Mouse (Mus musculus): ENCODE results near the gene Lysmd1. TPM values are rescaled to one million over a fixed set of nuclear protein-coding genes. Genes with fewer than 3 reads are reported as not detected.

The Lysmd1 gene
- polyA plus RNA-seq, 1 experiment = 4.7 TPM

GRCm38 (mm10) chr3:95142617-95143011, 8.7 kb downstream of the Lysmd1 start:
- 7% methylated on average over 5 of the region's 5 CpGs for WGBS
- peak; percentile 96 for TF ChIP-seq CTCF (IDR thresholded peaks at IDR 0.05; ENCODE audit: extremely low read depth, insufficient read depth, insufficient read length, insufficient replicate concordance)
- TF ChIP-seq POLR2A (IDR thresholded peaks at IDR 0.05; ENCODE audit: low read depth, low read length) = no peak
- Histone ChIP-seq H3K4me3 (ENCODE audit: extremely low read depth, insufficient read depth, insufficient read length) (peak overlapping the region; percentile 82; the same call in 1 of the 2 replicates), H3K36me3 (ENCODE audit: control insufficient read depth, insufficient read depth, low read length) (peaks cover 12% of the 10 kb centered on the region), H3K27ac (ENCODE audit: insufficient read depth, low read length) (peak overlapping the region; percentile 94; the same call in 1 of the 2 replicates), H3K27me3 (ENCODE audit: control insufficient read depth, insufficient read depth, low read length) (no peaks in the 10 kb centered on the region), H3K4me1 (ENCODE audit: control insufficient read depth, insufficient read depth, insufficient read length) (peaks cover 17% of the 10 kb centered on the region; the same call in 1 of the 2 replicates)
- DNase-seq (ENCODE audit: low read depth in 1 of 2, low spot score in 2 of 2) = peak; percentile 75 to 88

GRCm38 (mm10) chr3:95147924-95148323, 14.0 kb downstream of the Lysmd1 start:
- no peak for DNase-seq (ENCODE audit: low read depth in 1 of 2, low spot score in 2 of 2)
- Histone ChIP-seq H3K27me3 (ENCODE audit: control insufficient read depth, insufficient read depth, low read length) (no peaks in the 10 kb centered on the region), H3K4me3 (ENCODE audit: extremely low read depth, insufficient read depth, insufficient read length) (no peak overlapping the region), H3K27ac (ENCODE audit: insufficient read depth, low read length) (no peak overlapping the region), H3K36me3 (ENCODE audit: control insufficient read depth, insufficient read depth, low read length) (no peaks in the 10 kb centered on the region), H3K4me1 (ENCODE audit: control insufficient read depth, insufficient read depth, insufficient read length) (no peaks in the 10 kb centered on the region)
- TF ChIP-seq POLR2A (IDR thresholded peaks at IDR 0.05; ENCODE audit: low read depth, low read length) = no peak
- TF ChIP-seq CTCF (IDR thresholded peaks at IDR 0.05; ENCODE audit: extremely low read depth, insufficient read depth, insufficient read length, insufficient replicate concordance) = no peak
- 78% methylated on average over 3 of the region's 3 CpGs for WGBS

GRCm38 (mm10) chr3:95153874-95154273, 20.0 kb downstream of the Lysmd1 start:
- DNase-seq (ENCODE audit: low read depth in 1 of 2, low spot score in 2 of 2) = peak in 1 of 2 experiments; percentile 62
- TF ChIP-seq CTCF (IDR thresholded peaks at IDR 0.05; ENCODE audit: extremely low read depth, insufficient read depth, insufficient read length, insufficient replicate concordance) (peak; percentile 67; the same call in 1 of the 2 replicates), POLR2A (IDR thresholded peaks at IDR 0.05; ENCODE audit: low read depth, low read length) (no peak)
- 34% methylated on average over 4 of the region's 4 CpGs for WGBS
- H3K4me3 ChIP-seq (ENCODE audit: extremely low read depth, insufficient read depth, insufficient read length) = no peak overlapping the region
- no peak overlapping the region for H3K27ac ChIP-seq (ENCODE audit: insufficient read depth, low read length)
- H3K36me3 ChIP-seq (ENCODE audit: control insufficient read depth, insufficient read depth, low read length) = no peaks in the 10 kb centered on the region
- H3K4me1 ChIP-seq (ENCODE audit: control insufficient read depth, insufficient read depth, insufficient read length) = no peaks in the 10 kb centered on the region
- no peaks in the 10 kb centered on the region for H3K27me3 ChIP-seq (ENCODE audit: control insufficient read depth, insufficient read depth, low read length)

GRCm38 (mm10) chr3:95159511-95159986, 25.7 kb downstream of the Lysmd1 start:
- no peak for DNase-seq (ENCODE audit: low read depth in 1 of 2, low spot score in 2 of 2)
- WGBS = 23% methylated on average over 8 of the region's 8 CpGs
- Histone ChIP-seq H3K27me3 (ENCODE audit: control insufficient read depth, insufficient read depth, low read length) (peaks cover 10% of the 10 kb centered on the region), H3K4me1 (ENCODE audit: control insufficient read depth, insufficient read depth, insufficient read length) (peaks cover 7% of the 10 kb centered on the region; the same call in 1 of the 2 replicates), H3K27ac (ENCODE audit: insufficient read depth, low read length) (no peak overlapping the region), H3K4me3 (ENCODE audit: extremely low read depth, insufficient read depth, insufficient read length) (peak overlapping the region; percentile 66), H3K36me3 (ENCODE audit: control insufficient read depth, insufficient read depth, low read length) (no peaks in the 10 kb centered on the region)
- no peak for TF ChIP-seq CTCF (IDR thresholded peaks at IDR 0.05; ENCODE audit: extremely low read depth, insufficient read depth, insufficient read length, insufficient replicate concordance)
- no peak for TF ChIP-seq POLR2A (IDR thresholded peaks at IDR 0.05; ENCODE audit: low read depth, low read length)

GRCm38 (mm10) chr3:95159987-95160963, 26.4 kb downstream of the Lysmd1 start, which contains the start of gene Sema6c:
TSS of gene Sema6c (plus strand) at chr3:95160457.
- peak within 1 kb of the TSS; percentile 66 for H3K4me3 ChIP-seq (ENCODE audit: extremely low read depth, insufficient read depth, insufficient read length)
- peaks cover 10% of the 10 kb centered on the region for H3K27me3 ChIP-seq (ENCODE audit: control insufficient read depth, insufficient read depth, low read length)
- H3K4me1 ChIP-seq (ENCODE audit: control insufficient read depth, insufficient read depth, insufficient read length) = peaks cover 7% of the 10 kb centered on the region; the same call in 1 of the 2 replicates
- H3K27ac ChIP-seq (ENCODE audit: insufficient read depth, low read length) = 0 out of 2 replicates have a peak within 1 kb of the TSS, but pooled peaks have one; percentile 24
- under 1% methylated on average over 66 of the region's 66 CpGs for WGBS
- no peaks in the 10 kb centered on the region for H3K36me3 ChIP-seq (ENCODE audit: control insufficient read depth, insufficient read depth, low read length)
- TF ChIP-seq CTCF (IDR thresholded peaks at IDR 0.05; ENCODE audit: extremely low read depth, insufficient read depth, insufficient read length, insufficient replicate concordance) = no peak
- TF ChIP-seq POLR2A (IDR thresholded peaks at IDR 0.05; ENCODE audit: low read depth, low read length) = no peak
- peak; percentile 59 to 82 for DNase-seq (ENCODE audit: low read depth in 1 of 2, low spot score in 2 of 2)

GRCm38 (mm10) chr3:95161041-95161551, 27.2 kb downstream of the Lysmd1 start:
- H3K4me3 ChIP-seq (ENCODE audit: extremely low read depth, insufficient read depth, insufficient read length) = peak overlapping the region; percentile 62; the same call in 1 of the 2 replicates
- TF ChIP-seq CTCF (IDR thresholded peaks at IDR 0.05; ENCODE audit: extremely low read depth, insufficient read depth, insufficient read length, insufficient replicate concordance) (no peak), POLR2A (IDR thresholded peaks at IDR 0.05; ENCODE audit: low read depth, low read length) (no peak)
- no peak overlapping the region for H3K27ac ChIP-seq (ENCODE audit: insufficient read depth, low read length)
- H3K27me3 ChIP-seq (ENCODE audit: control insufficient read depth, insufficient read depth, low read length) = peaks cover 10% of the 10 kb centered on the region
- peaks cover 7% of the 10 kb centered on the region; the same call in 1 of the 2 replicates for H3K4me1 ChIP-seq (ENCODE audit: control insufficient read depth, insufficient read depth, insufficient read length)
- WGBS = 11% methylated on average over 30 of the region's 30 CpGs
- DNase-seq (ENCODE audit: low read depth in 1 of 2, low spot score in 2 of 2) = no peak
- no peaks in the 10 kb centered on the region for H3K36me3 ChIP-seq (ENCODE audit: control insufficient read depth, insufficient read depth, low read length)
